Mouse (Mus musculus) kidney, embryonic 15.5 days (tissue): ENCODE measurements around the gene Mccc1. TPM values are rescaled to one million over a fixed set of nuclear protein-coding genes. Genes with fewer than 3 reads are reported as not detected.

Experiments
- ATAC-seq: fragments of 200-750 bp; cut with Nextera tagmentation; replicated peaks from 2 replicates; pipeline ENCODE4 v1.8.0; 2017; ENCODE audit warnings: moderate TSS enrichment; ENCODE audit not compliant: low FRiP score
- H3K27ac ChIP-seq: fragments of 300-500 bp; sonication (generic); 2 replicates; pipeline ENCODE4 v1.5.1; 2015; ENCODE audit warnings: mild to moderate bottlenecking, inconsistent platforms
- H3K27me3 ChIP-seq: fragments of 300-500 bp; sonication (generic); 2 replicates; pipeline ENCODE4 v1.6.1; 2015; ENCODE audit warnings: inconsistent platforms
- H3K36me3 ChIP-seq: fragments of 300-500 bp; sonication (generic); 2 replicates; pipeline ENCODE4 v1.6.1; 2015; ENCODE audit warnings: inconsistent platforms
- H3K4me1 ChIP-seq: fragments of 300-500 bp; sonication (generic); 2 replicates; pipeline ENCODE4 v1.6.1; 2015; ENCODE audit warnings: inconsistent platforms
- H3K4me2 ChIP-seq: fragments of 300-500 bp; sonication (generic); 2 replicates; pipeline ENCODE4 v1.6.1; 2015; ENCODE audit warnings: moderate library complexity, mild to moderate bottlenecking, inconsistent platforms
- H3K4me3 ChIP-seq: fragments of 300-500 bp; sonication (generic); replicated peaks from 2 replicates; pipeline ENCODE4 v1.5.1; 2015; ENCODE audit warnings: mild to moderate bottlenecking, inconsistent platforms
- H3K9ac ChIP-seq: fragments of 300-500 bp; sonication (generic); 2 replicates; pipeline ENCODE4 v1.6.1; 2015; ENCODE audit warnings: mild to moderate bottlenecking, inconsistent platforms
- H3K9me3 ChIP-seq: fragments of 300-500 bp; sonication (generic); replicated peaks from 2 replicates; pipeline ENCODE4 v1.6.1; 2016; ENCODE audit warnings: inconsistent platforms
- WGBS: fragments of 180-500 bp; shearing (Covaris S2); methylation state at CpG from one replicate; pipeline ENCODE4 v1.1.7; 2015; ENCODE audit warnings: mixed read lengths; 5-methylcytosine and 5-hydroxymethylcytosine counted together
- polyA plus RNA-seq: library from polyadenylated mRNA; unstranded; fragments of >200 nt; fragmentation: Nextera tagmentation; extraction: Ambion mirVana; gene quantifications from 2 replicates; pipeline ENCODE4 v1.2.1, GENCODE M21; 2015

The Mccc1 gene
- polyA plus RNA-seq, 1 experiment from 2014 or later = 50.4 TPM

DNA sequence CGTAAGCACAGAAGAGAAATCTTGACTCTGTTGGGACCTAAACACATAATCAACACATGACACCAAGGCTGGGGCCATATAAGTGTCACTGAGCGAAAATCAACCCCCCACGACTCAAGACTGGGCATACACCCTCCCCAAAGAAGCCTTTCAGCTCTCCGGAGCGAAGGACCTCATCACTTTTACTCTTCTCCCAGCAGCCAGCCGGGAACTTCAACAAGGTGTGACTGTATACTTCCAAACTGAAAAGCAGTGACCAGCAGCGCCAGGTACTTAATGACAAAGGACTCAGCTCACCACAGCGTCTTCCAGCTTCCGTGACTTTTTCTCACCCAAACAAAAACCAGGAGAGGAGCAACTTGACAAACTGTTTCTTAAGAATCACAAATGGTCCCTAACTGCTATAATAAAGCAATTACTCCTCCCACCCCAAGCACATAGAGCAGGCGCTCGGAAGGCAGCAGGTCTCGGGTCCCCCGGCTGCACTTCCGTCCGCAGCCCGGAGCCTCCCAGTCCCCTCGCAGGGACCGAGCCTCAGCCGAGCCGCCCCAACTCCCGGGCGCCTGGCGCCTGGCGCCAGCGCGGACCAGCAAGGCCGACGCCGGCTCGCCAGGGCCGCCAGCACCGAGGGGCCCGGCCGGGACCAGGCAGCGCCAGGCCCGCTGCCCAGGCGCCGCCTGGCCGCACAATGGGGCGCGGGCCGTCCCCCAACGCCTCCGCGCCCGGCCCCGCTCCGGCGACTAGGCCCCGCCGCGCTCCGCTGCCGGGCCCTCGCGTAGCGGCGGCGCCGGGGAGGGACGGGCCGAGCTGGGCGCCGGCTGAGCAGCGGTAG lies 68.4 kb downstream of the Mccc1 start:
- Histone ChIP-seq H3K27ac (peak overlapping the region; percentile 96), H3K4me2 (peak overlapping the region; percentile 87), H3K36me3 (peaks cover 3% of the 10 kb centered on the region; the same call in 1 of the 2 replicates), H3K4me3 (peak overlapping the region; percentile 95), H3K9ac (peak overlapping the region; percentile 98), H3K9me3 (no peaks in the 10 kb centered on the region), H3K27me3 (no peaks in the 10 kb centered on the region), H3K4me1 (peaks cover 26% of the 10 kb centered on the region)
- ATAC-seq = peak; percentile 85
- under 1% methylated on average over 45 of the region's 65 CpGs for WGBS

- H3K4me3 ChIP-seq = peak overlapping the region; percentile 95
- 0 out of 2 replicates have a peak overlapping the region, but pooled peaks have one; percentile 96 for H3K27ac ChIP-seq
- H3K4me1 ChIP-seq = peaks cover 26% of the 10 kb centered on the region
- H3K9ac ChIP-seq = peak overlapping the region; percentile 98
- H3K9me3 ChIP-seq = no peaks in the 10 kb centered on the region
- H3K4me2 ChIP-seq = peak overlapping the region; percentile 87
- H3K36me3 ChIP-seq = no peaks in the 10 kb centered on the region
- 25% methylated on average over 7 of the region's 7 CpGs for WGBS
- no peaks in the 10 kb centered on the region for H3K27me3 ChIP-seq
- ATAC-seq = no peak
Measured at GRCm38 (mm10) chr3:35931359-35931758, 69.1 kb downstream of the Mccc1 start.

- Histone ChIP-seq H3K27ac (no peak overlapping the region), H3K9ac (no peak overlapping the region), H3K4me1 (peaks cover 26% of the 10 kb centered on the region), H3K36me3 (no peaks in the 10 kb centered on the region), H3K4me3 (no peak overlapping the region), H3K4me2 (0 out of 2 replicates have a peak overlapping the region, but pooled peaks have one; percentile 5), H3K27me3 (no peaks in the 10 kb centered on the region), H3K9me3 (no peaks in the 10 kb centered on the region)
- no peak for ATAC-seq
- WGBS = 45% methylated on average over 8 of the region's 8 CpGs
Measured at GRCm38 (mm10) chr3:35929831-35930230, 70.6 kb downstream of the Mccc1 start.

DNA sequence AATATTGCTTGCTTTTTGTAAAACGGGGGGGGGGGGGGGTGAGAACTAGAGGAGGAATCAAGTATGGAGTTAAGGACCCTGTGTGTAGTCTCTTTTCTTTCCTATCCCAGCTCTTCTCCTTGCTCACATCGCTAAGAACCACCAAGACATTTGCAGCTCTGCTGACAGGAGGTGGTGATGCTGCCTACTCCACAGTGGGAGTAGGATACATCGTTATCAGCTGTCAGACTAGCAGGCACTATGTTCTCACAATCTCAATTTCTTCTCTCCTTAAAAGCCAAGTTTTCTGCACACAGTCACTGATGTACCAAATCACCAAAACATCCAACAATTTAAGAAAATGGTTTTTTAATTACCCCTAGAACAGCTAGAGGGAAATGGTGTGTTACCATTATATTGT lies 71.1 kb downstream of the Mccc1 start:
- WGBS = 54% methylated on average over 3 of the region's 3 CpGs
- no peak for ATAC-seq
- peaks cover 24% of the 10 kb centered on the region for H3K4me1 ChIP-seq
- H3K4me2 ChIP-seq = no peak overlapping the region
- H3K27ac ChIP-seq = no peak overlapping the region
- H3K9ac ChIP-seq = no peak overlapping the region
- no peaks in the 10 kb centered on the region for H3K9me3 ChIP-seq
- H3K36me3 ChIP-seq = no peaks in the 10 kb centered on the region
- no peaks in the 10 kb centered on the region for H3K27me3 ChIP-seq
- H3K4me3 ChIP-seq = no peak overlapping the region

DNA sequence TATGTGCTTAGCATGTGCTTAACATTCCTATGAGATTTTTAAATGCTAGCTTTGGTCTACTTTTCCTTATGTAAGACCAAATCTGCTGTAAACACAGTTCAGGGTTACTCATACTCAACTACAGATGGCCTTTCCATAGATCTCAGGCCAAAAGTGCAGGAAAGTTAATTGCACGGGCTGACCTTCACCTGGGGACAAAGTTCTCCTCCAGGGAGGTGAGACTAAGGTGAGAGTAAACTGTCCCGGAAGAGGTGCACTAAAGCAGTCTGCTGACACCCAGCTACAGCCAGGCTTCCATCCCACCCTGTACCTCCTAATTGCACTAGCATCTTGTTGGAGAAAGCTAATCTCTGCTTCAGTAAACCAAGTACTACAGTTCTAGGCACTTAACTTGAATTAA lies 74.6 kb downstream of the Mccc1 start:
- no peak for ATAC-seq
- 64% methylated on average over 2 of the region's 2 CpGs for WGBS
- no peaks in the 10 kb centered on the region for H3K27me3 ChIP-seq

DNA sequence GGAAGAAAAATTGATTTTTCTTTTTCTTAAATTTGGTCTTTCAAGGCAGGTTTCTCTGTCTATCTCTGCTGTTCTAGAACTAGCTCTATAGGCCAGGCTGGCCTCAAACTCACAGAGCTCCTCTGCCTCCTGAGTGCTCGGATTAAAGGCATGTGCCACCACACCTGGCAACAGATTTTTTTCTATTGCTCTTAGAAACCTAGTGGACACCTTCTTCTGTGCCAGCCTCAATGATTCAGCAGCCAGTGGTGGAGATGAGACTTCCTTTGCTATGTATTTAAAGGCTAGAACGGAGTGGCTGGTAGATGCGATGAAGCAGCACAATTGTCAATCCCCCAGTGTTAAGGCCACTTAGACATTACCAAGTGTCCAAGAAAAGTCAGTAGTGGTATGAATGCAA lies 76.5 kb downstream of the Mccc1 start:
- WGBS = 69% methylated on average over 3 of the region's 3 CpGs
- H3K9me3 ChIP-seq = no peaks in the 10 kb centered on the region
- H3K4me3 ChIP-seq = no peak overlapping the region
- H3K4me1 ChIP-seq = peaks cover 7% of the 10 kb centered on the region
- ATAC-seq = no peak
- no peak overlapping the region for H3K9ac ChIP-seq
- H3K27me3 ChIP-seq = no peaks in the 10 kb centered on the region
- no peak overlapping the region for H3K27ac ChIP-seq
- 0 out of 2 replicates have a peak, but pooled peaks cover 3% of the 10 kb centered on the region for H3K36me3 ChIP-seq
- no peak overlapping the region for H3K4me2 ChIP-seq

More for the DNA sequence above, 74.6 kb downstream of the Mccc1 start:
- no peaks in the 10 kb centered on the region for H3K36me3 ChIP-seq
- no peak overlapping the region for H3K27ac ChIP-seq
- no peak overlapping the region for H3K4me2 ChIP-seq
- H3K4me3 ChIP-seq = no peak overlapping the region
- peaks cover 16% of the 10 kb centered on the region for H3K4me1 ChIP-seq
- no peak overlapping the region for H3K9ac ChIP-seq
- no peaks in the 10 kb centered on the region for H3K9me3 ChIP-seq

- Histone ChIP-seq H3K27me3 (no peaks in the 10 kb centered on the region), H3K4me2 (no peak overlapping the region), H3K4me1 (peaks cover 7% of the 10 kb centered on the region), H3K27ac (no peak overlapping the region), H3K36me3 (peaks cover 7% of the 10 kb centered on the region), H3K9ac (no peak overlapping the region), H3K4me3 (no peak overlapping the region), H3K9me3 (no peaks in the 10 kb centered on the region)
- WGBS = 51% methylated on average over 7 of the region's 7 CpGs
- peak; percentile 87 for ATAC-seq
Measured at GRCm38 (mm10) chr3:35923495-35923894, 77.0 kb downstream of the Mccc1 start.

DNA sequence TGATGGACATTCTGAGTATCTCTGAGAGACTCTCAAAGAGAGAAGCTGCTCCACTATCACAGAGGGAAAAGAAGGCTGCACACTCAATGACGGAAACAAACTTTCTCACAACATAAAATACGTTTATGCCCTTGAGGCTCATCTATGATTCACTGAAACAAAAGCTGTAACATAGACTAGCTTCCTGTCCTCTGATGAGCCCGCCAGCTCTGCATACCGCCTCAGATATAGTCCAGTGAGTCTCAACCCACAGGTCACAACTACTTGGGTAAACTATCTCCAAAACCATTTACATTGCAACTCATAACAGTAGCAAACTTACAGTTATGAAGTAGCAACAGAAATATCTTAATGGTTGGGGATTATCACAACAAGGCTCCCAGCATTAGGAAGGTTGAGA lies 78.0 kb downstream of the Mccc1 start:
- peaks cover 7% of the 10 kb centered on the region for H3K4me1 ChIP-seq
- H3K9me3 ChIP-seq = no peaks in the 10 kb centered on the region
- H3K9ac ChIP-seq = no peak overlapping the region
- H3K4me2 ChIP-seq = no peak overlapping the region
- H3K27ac ChIP-seq = no peak overlapping the region
- no peak for ATAC-seq
- H3K4me3 ChIP-seq = no peak overlapping the region
- peaks cover 17% of the 10 kb centered on the region for H3K36me3 ChIP-seq
- 62% methylated on average over 4 of the region's 4 CpGs for WGBS
- no peaks in the 10 kb centered on the region for H3K27me3 ChIP-seq

- peaks cover 55% of the 10 kb centered on the region for H3K36me3 ChIP-seq
- ATAC-seq = no peak
- no peaks in the 10 kb centered on the region for H3K9me3 ChIP-seq
- H3K27me3 ChIP-seq = no peaks in the 10 kb centered on the region
- H3K9ac ChIP-seq = no peak overlapping the region
- no peak overlapping the region for H3K4me3 ChIP-seq
- H3K4me2 ChIP-seq = no peak overlapping the region
- H3K27ac ChIP-seq = no peak overlapping the region
- 75% methylated on average over 3 of the region's 3 CpGs for WGBS
- peaks cover 3% of the 10 kb centered on the region for H3K4me1 ChIP-seq
Measured at GRCm38 (mm10) chr3:35918229-35918628, 82.2 kb downstream of the Mccc1 start.

Other genes starting within 250 kb of the Mccc1 start
- 32.9 and 34.8 TPM in 2 replicates for gene Atp11b, start 246.6 kb downstream of the Mccc1 start, polyA plus RNA-seq
- gene Dcun1d1, start 63.2 kb downstream of the Mccc1 start, polyA plus RNA-seq = 93.1 and 95.5 TPM in 2 replicates
- not detected in 2 replicates for gene Ccdc144b, start 52.9 kb upstream of the Mccc1 start, polyA plus RNA-seq
- gene Acad9, start 65.3 kb upstream of the Mccc1 start, polyA plus RNA-seq = 84.8 and 88.1 TPM in 2 replicates
- 7.6 and 9.0 TPM in 2 replicates for gene D3Ertd254e, start 150.3 kb upstream of the Mccc1 start, polyA plus RNA-seq
- not detected in 2 replicates for gene Qrfpr, start 221.6 kb upstream of the Mccc1 start, polyA plus RNA-seq